Mouse (Mus musculus): ENCODE measurements around the gene Extl2. TPM values are rescaled to one million over a fixed set of nuclear protein-coding genes. Genes with fewer than 3 reads are reported as not detected.

The Extl2 gene
- polyA plus RNA-seq, 1 experiment from 2014 or later, result 23.5 TPM

DNA sequence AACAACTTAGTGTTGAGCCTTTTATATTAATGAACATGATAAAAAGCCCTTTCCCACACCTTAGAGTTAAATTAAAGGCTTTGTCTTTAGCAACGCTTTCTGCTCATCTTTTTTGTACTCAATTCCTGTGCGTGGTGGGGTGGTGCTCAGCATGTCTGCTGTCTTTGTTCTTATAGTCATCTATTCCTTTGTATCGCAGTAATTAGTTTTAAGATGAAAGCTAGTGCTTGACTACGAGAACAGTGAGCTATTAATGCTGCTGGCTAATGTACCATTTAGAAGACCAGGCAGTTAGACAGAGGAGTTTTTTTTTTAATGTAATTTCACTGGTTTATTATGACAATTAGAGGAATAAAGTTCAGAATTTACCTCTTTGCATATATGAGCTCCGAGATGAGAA, 53.1 kb downstream of the Extl2 start:
- Histone ChIP-seq H3K36me3 (no peaks in the 10 kb centered on the region), H3K4me1 (no peaks in the 10 kb centered on the region), H3K4me3 (no peak overlapping the region), H3K9me3 (replicated peaks) (no peaks in the 10 kb centered on the region), H3K27me3 (ENCODE audit: low read depth, poor library complexity, severe bottlenecking) (no peaks in the 10 kb centered on the region), H3K27ac (replicated peaks) (no peak overlapping the region)
- WGBS, result 81% methylated on average over 5 of the region's 5 CpGs
- DNase-seq (ENCODE audit: low spot score), result no peak

- Histone ChIP-seq H3K4me3 (no peak overlapping the region), H3K4me1 (no peaks in the 10 kb centered on the region), H3K27ac (replicated peaks) (no peak overlapping the region), H3K27me3 (ENCODE audit: low read depth, poor library complexity, severe bottlenecking) (no peaks in the 10 kb centered on the region), H3K9me3 (replicated peaks) (no peaks in the 10 kb centered on the region), H3K36me3 (no peaks in the 10 kb centered on the region)
- DNase-seq (ENCODE audit: low spot score), result no peak
- 85% methylated on average over 2 of the region's 2 CpGs for WGBS
Measured at GRCm38 (mm10) chr3:116062141-116062540, 54.9 kb downstream of the Extl2 start.

DNA sequence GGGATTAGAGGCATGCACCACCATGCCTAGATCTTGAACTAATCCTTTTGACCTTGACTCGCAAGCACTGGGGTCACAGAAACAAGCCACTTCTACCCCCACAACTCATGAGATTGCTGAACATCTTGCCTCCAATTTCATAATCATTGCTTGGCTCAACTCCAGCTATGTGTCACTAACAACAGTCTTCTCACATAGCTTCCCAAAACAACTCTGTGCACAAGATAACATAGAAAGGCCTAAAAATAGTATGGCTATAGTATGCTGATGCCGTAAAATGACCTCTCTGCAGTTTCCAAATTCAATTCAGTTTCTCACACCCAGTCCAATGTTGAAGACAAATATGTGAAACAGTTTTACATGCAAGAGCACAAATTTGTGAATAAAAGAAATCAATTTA, 65.3 kb downstream of the Extl2 start:
- no peaks in the 10 kb centered on the region for H3K9me3 ChIP-seq (replicated peaks)
- no peaks in the 10 kb centered on the region for H3K4me1 ChIP-seq
- H3K27me3 ChIP-seq (ENCODE audit: low read depth, poor library complexity, severe bottlenecking), result no peaks in the 10 kb centered on the region
- no peak overlapping the region for H3K4me3 ChIP-seq
- 91% methylated on average over 2 of the region's 2 CpGs for WGBS
- H3K27ac ChIP-seq (replicated peaks), result no peak overlapping the region
- no peaks in the 10 kb centered on the region for H3K36me3 ChIP-seq
- no peak for DNase-seq (ENCODE audit: low spot score)

DNA sequence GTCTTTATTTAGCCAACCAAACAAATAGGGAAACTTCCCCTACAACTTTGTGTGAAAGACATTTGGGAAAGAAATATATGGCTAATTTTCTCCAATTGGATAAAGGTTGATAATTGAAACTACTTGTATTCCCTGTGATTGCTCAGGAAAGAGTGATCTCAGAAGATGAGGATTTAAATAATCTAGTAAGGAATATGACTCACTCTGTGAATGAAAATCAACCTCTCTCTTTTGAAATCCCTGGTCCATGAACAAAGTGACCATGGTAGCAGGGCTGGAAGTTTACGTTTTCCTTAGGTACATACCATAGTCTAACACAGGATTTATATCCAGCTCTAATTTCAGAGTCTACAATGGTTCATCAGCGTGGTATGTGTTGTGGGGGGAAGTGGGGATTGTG, 69.5 kb downstream of the Extl2 start:
- no peaks in the 10 kb centered on the region for H3K27me3 ChIP-seq (ENCODE audit: low read depth, poor library complexity, severe bottlenecking)
- no peak overlapping the region for H3K4me3 ChIP-seq
- H3K4me1 ChIP-seq, result no peaks in the 10 kb centered on the region
- WGBS, result 93% methylated on average over 2 of the region's 2 CpGs
- H3K27ac ChIP-seq (replicated peaks), result no peak overlapping the region
- no peaks in the 10 kb centered on the region for H3K36me3 ChIP-seq
- no peak for DNase-seq (ENCODE audit: low spot score)
- no peaks in the 10 kb centered on the region for H3K9me3 ChIP-seq (replicated peaks)

- WGBS, result 77% methylated on average over 4 of the region's 4 CpGs
- no peaks in the 10 kb centered on the region for H3K9me3 ChIP-seq (replicated peaks)
- H3K36me3 ChIP-seq, result no peaks in the 10 kb centered on the region
- H3K4me1 ChIP-seq, result no peaks in the 10 kb centered on the region
- no peak overlapping the region for H3K27ac ChIP-seq (replicated peaks)
- no peak overlapping the region for H3K4me3 ChIP-seq
- DNase-seq (ENCODE audit: low spot score), result no peak
- H3K27me3 ChIP-seq (ENCODE audit: low read depth, poor library complexity, severe bottlenecking), result no peaks in the 10 kb centered on the region
Measured at GRCm38 (mm10) chr3:116078490-116078889, 71.2 kb downstream of the Extl2 start.

Small RNA genes lying within 50 kb of the gene (microRNA-seq; reads per million reads assigned to microRNA genes)
- gene Mir669n, result not detected

Other genes starting within 250 kb of the Extl2 start
- gene Dph5, start 119.6 kb upstream of the Extl2 start, polyA plus RNA-seq (2016; fragmentation: Nextera tagmentation; extraction: Ambion mirVana), result 29.5 and 31.0 TPM in 2 replicates
- gene Slc30a7, start 56 bp upstream of the Extl2 start, polyA plus RNA-seq (2016; fragmentation: Nextera tagmentation; extraction: Ambion mirVana), result 21.0 and 22.6 TPM in 2 replicates
- gene Vcam1, start 122.2 kb downstream of the Extl2 start, polyA plus RNA-seq (2016; fragmentation: Nextera tagmentation; extraction: Ambion mirVana), result 30.2 and 47.0 TPM in 2 replicates
- not detected in 2 replicates for gene Gpr88, start 246.0 kb downstream of the Extl2 start, polyA plus RNA-seq (2016; fragmentation: Nextera tagmentation; extraction: Ambion mirVana)